Mouse (Mus musculus): ENCODE data around the gene Arhgef3. TPM values are rescaled to one million over a fixed set of nuclear protein-coding genes. Genes with fewer than 3 reads are reported as not detected.

Gene Arhgef3
- polyA plus RNA-seq, 1 experiment from 2014 or later: 5.4 TPM

- Histone ChIP-seq H3K4me3 (ENCODE audit: low read depth, low read length) (no peak overlapping the region), H3K27ac (replicated peaks; ENCODE audit: low read depth, low read length) (no peak overlapping the region), H3K9ac (replicated peaks; ENCODE audit: low read length) (no peak overlapping the region), H3K27me3 (ENCODE audit: control insufficient read depth, insufficient read depth, low read length) (no peaks in the 10 kb centered on the region), H3K36me3 (replicated peaks; ENCODE audit: control insufficient read depth, insufficient read depth, low read depth, low read length) (no peaks in the 10 kb centered on the region), H3K4me1 (ENCODE audit: control insufficient read depth, insufficient read depth, low read length) (no peaks in the 10 kb centered on the region), H3K9me3 (replicated peaks; ENCODE audit: control insufficient read depth, low read length) (no peaks in the 10 kb centered on the region), H3K4me2 (ENCODE audit: low read depth, low read length) (no peak overlapping the region)
- no peak for DNase-seq (ENCODE audit: low spot score)
- 81% methylated on average over 7 of the region's 7 CpGs for WGBS
- ATAC-seq (replicated peaks; ENCODE audit: insufficient number of reproducible peaks, low FRiP score, low TSS enrichment, low read depth): no peak
Observed at GRCm38 (mm10) chr14:27345051-27345885, 230.6 kb downstream of the Arhgef3 start.

DNA sequence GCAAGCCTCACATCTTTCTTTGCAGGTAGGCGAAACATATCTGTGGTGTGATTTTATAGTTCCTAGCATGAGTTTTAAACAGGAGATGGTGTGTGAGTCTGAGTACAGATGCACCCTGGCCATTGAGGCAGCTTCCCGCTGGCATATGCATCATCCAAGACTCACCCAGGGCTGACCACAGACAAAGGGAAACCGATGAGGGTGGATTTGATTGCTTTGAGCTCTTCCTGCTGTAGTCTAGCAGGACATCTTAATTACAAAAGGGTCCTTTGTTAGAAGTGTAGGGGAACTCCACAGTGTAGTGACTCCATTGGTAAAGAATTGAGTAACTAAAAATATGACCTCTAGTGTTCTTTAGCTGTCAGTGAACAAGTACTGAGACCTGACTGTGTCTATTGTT lies 232.5 kb downstream of the Arhgef3 start:
- no peak overlapping the region for H3K4me3 ChIP-seq (ENCODE audit: low read depth, low read length)
- H3K27me3 ChIP-seq (ENCODE audit: control insufficient read depth, insufficient read depth, low read length): no peaks in the 10 kb centered on the region
- no peak overlapping the region for H3K4me2 ChIP-seq (ENCODE audit: low read depth, low read length)
- no peaks in the 10 kb centered on the region for H3K9me3 ChIP-seq (replicated peaks; ENCODE audit: control insufficient read depth, low read length)
- DNase-seq (ENCODE audit: low spot score): no peak
- H3K36me3 ChIP-seq (replicated peaks; ENCODE audit: control insufficient read depth, insufficient read depth, low read depth, low read length): no peaks in the 10 kb centered on the region
- no peak overlapping the region for H3K27ac ChIP-seq (replicated peaks; ENCODE audit: low read depth, low read length)
- no peak overlapping the region for H3K9ac ChIP-seq (replicated peaks; ENCODE audit: low read length)
- no peak for ATAC-seq (replicated peaks; ENCODE audit: insufficient number of reproducible peaks, low FRiP score, low TSS enrichment, low read depth)
- H3K4me1 ChIP-seq (ENCODE audit: control insufficient read depth, insufficient read depth, low read length): no peaks in the 10 kb centered on the region
- 43% methylated on average over 3 of the region's 3 CpGs for WGBS

DNA sequence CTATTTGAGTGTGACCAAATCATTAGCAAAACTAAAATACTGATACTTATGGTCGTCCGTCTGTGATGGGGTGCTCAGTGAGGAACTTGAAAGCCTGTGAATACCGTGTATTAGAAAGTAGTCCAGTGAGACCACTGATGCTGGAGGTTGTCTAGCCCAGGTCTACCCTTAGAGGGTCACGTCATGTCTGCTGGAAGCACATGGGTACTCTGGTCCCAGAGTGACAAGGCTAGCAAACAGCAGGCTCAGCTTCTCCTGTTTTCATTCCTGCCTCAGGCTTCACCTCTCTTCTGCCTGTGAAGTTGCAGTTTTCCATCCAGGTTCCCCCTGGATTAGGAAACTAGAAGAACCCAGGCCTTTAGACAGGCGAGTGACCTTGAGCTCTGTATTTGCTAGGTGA lies 233.0 kb downstream of the Arhgef3 start:
- Histone ChIP-seq H3K27me3 (ENCODE audit: control insufficient read depth, insufficient read depth, low read length) (no peaks in the 10 kb centered on the region), H3K4me3 (ENCODE audit: low read depth, low read length) (no peak overlapping the region), H3K4me2 (ENCODE audit: low read depth, low read length) (no peak overlapping the region), H3K9me3 (replicated peaks; ENCODE audit: control insufficient read depth, low read length) (no peaks in the 10 kb centered on the region), H3K27ac (replicated peaks; ENCODE audit: low read depth, low read length) (no peak overlapping the region), H3K9ac (replicated peaks; ENCODE audit: low read length) (no peak overlapping the region), H3K4me1 (ENCODE audit: control insufficient read depth, insufficient read depth, low read length) (no peaks in the 10 kb centered on the region), H3K36me3 (replicated peaks; ENCODE audit: control insufficient read depth, insufficient read depth, low read depth, low read length) (no peaks in the 10 kb centered on the region)
- 71% methylated on average over 5 of the region's 5 CpGs for WGBS
- ATAC-seq (replicated peaks; ENCODE audit: insufficient number of reproducible peaks, low FRiP score, low TSS enrichment, low read depth) (no peak), DNase-seq (ENCODE audit: low spot score) (no peak)

GRCm38 (mm10) chr14:27348088-27348487 lies 233.4 kb downstream of the Arhgef3 start:
- no peak overlapping the region for H3K4me2 ChIP-seq (ENCODE audit: low read depth, low read length)
- no peaks in the 10 kb centered on the region for H3K4me1 ChIP-seq (ENCODE audit: control insufficient read depth, insufficient read depth, low read length)
- WGBS: 89% methylated on average over 2 of the region's 2 CpGs
- no peaks in the 10 kb centered on the region for H3K9me3 ChIP-seq (replicated peaks; ENCODE audit: control insufficient read depth, low read length)
- DNase-seq (ENCODE audit: low spot score) (no peak), ATAC-seq (replicated peaks; ENCODE audit: insufficient number of reproducible peaks, low FRiP score, low TSS enrichment, low read depth) (no peak)
- no peak overlapping the region for H3K9ac ChIP-seq (replicated peaks; ENCODE audit: low read length)
- no peaks in the 10 kb centered on the region for H3K27me3 ChIP-seq (ENCODE audit: control insufficient read depth, insufficient read depth, low read length)
- H3K36me3 ChIP-seq (replicated peaks; ENCODE audit: control insufficient read depth, insufficient read depth, low read depth, low read length): no peaks in the 10 kb centered on the region
- no peak overlapping the region for H3K27ac ChIP-seq (replicated peaks; ENCODE audit: low read depth, low read length)
- H3K4me3 ChIP-seq (ENCODE audit: low read depth, low read length): no peak overlapping the region

- 95% methylated on average over 4 of the region's 4 CpGs for WGBS
- Histone ChIP-seq H3K4me1 (ENCODE audit: control insufficient read depth, insufficient read depth, low read length) (no peaks in the 10 kb centered on the region), H3K4me2 (ENCODE audit: low read depth, low read length) (no peak overlapping the region), H3K27ac (replicated peaks; ENCODE audit: low read depth, low read length) (no peak overlapping the region), H3K27me3 (ENCODE audit: control insufficient read depth, insufficient read depth, low read length) (no peaks in the 10 kb centered on the region), H3K4me3 (ENCODE audit: low read depth, low read length) (no peak overlapping the region), H3K36me3 (replicated peaks; ENCODE audit: control insufficient read depth, insufficient read depth, low read depth, low read length) (no peaks in the 10 kb centered on the region), H3K9ac (replicated peaks; ENCODE audit: low read length) (no peak overlapping the region), H3K9me3 (replicated peaks; ENCODE audit: control insufficient read depth, low read length) (no peaks in the 10 kb centered on the region)
- DNase-seq (ENCODE audit: low spot score): no peak
- ATAC-seq (replicated peaks; ENCODE audit: insufficient number of reproducible peaks, low FRiP score, low TSS enrichment, low read depth): no peak
Observed at GRCm38 (mm10) chr14:27348656-27349055, 234.0 kb downstream of the Arhgef3 start.

DNA sequence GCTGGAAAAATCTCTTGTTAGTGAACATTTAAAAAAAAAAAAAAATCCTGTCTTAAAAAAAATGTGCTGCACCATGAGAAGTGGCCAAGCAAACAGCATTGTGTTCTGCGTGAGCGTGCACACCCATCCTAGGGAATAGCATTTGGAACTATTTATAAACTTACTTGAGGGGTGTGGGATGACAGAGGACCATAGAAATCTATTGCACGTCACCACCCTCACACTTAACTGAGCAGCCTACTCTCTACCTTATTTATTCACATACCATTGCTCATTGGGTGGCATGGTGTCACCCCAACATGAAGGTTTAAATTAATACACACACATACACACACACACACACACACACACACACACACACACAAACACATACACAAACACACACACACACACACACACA lies 234.4 kb downstream of the Arhgef3 start:
- WGBS: 88% methylated on average over 3 of the region's 3 CpGs
- no peak for DNase-seq (ENCODE audit: low spot score)
- no peak for ATAC-seq (replicated peaks; ENCODE audit: insufficient number of reproducible peaks, low FRiP score, low TSS enrichment, low read depth)

DNA sequence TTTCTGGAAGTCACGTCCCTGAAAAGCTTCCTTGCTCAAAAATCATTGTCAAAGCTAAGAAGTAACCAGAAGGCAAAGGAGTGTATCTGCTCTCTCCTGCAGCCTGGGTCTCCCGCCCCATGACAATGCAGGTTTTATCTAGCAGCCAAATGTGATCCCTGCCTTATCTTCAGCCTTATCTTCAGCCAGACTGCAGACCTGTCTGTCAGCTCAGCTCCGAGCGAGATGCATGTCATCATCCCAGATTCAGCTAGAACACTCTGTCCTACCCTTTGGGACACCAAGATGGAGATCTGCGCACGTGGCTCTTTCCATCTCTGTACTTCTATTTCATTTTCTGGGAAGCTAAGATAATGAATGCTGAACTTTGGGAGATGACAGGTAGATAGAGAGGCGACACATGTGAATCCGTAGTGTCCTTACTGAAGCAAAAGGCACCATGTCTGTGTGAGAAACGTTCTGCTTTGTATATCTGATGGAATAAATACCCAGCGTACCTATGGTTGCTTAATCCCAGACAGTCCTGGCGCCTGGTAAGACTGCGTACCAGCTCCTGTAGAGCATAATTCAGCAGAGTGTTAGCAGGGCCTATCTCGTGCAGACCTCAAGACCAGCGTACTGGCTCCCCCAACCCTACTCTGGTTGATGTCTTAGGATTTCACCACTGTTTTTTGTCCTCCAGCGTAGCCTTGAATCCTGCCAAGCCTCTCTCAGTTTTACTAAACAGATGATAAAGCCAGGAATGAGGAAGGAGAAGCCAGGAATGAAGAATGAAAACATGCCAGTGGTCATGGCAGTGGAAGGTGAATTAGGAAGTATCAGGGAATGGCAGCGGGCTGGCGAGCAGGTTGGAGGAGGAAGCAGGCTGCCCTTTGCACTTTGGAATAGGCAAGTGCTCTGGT lies 235.4 kb downstream of the Arhgef3 start:
- DNase-seq (ENCODE audit: low spot score) (no peak), ATAC-seq (replicated peaks; ENCODE audit: insufficient number of reproducible peaks, low FRiP score, low TSS enrichment, low read depth) (no peak)
- no peak overlapping the region for H3K9ac ChIP-seq (replicated peaks; ENCODE audit: low read length)
- no peaks in the 10 kb centered on the region for H3K9me3 ChIP-seq (replicated peaks; ENCODE audit: control insufficient read depth, low read length)
- no peaks in the 10 kb centered on the region for H3K4me1 ChIP-seq (ENCODE audit: control insufficient read depth, insufficient read depth, low read length)
- WGBS: 86% methylated on average over 17 of the region's 17 CpGs
- no peaks in the 10 kb centered on the region for H3K27me3 ChIP-seq (ENCODE audit: control insufficient read depth, insufficient read depth, low read length)
- H3K4me3 ChIP-seq (ENCODE audit: low read depth, low read length): no peak overlapping the region
- no peak overlapping the region for H3K27ac ChIP-seq (replicated peaks; ENCODE audit: low read depth, low read length)
- H3K36me3 ChIP-seq (replicated peaks; ENCODE audit: control insufficient read depth, insufficient read depth, low read depth, low read length): no peaks in the 10 kb centered on the region
- no peak overlapping the region for H3K4me2 ChIP-seq (ENCODE audit: low read depth, low read length)

More for the DNA sequence above, 234.4 kb downstream of the Arhgef3 start:
- Histone ChIP-seq H3K4me1 (ENCODE audit: control insufficient read depth, insufficient read depth, low read length) (no peaks in the 10 kb centered on the region), H3K27me3 (ENCODE audit: control insufficient read depth, insufficient read depth, low read length) (no peaks in the 10 kb centered on the region), H3K9me3 (replicated peaks; ENCODE audit: control insufficient read depth, low read length) (no peaks in the 10 kb centered on the region), H3K4me2 (ENCODE audit: low read depth, low read length) (no peak overlapping the region), H3K27ac (replicated peaks; ENCODE audit: low read depth, low read length) (no peak overlapping the region), H3K4me3 (ENCODE audit: low read depth, low read length) (no peak overlapping the region), H3K9ac (replicated peaks; ENCODE audit: low read length) (no peak overlapping the region), H3K36me3 (replicated peaks; ENCODE audit: control insufficient read depth, insufficient read depth, low read depth, low read length) (no peaks in the 10 kb centered on the region)

DNA sequence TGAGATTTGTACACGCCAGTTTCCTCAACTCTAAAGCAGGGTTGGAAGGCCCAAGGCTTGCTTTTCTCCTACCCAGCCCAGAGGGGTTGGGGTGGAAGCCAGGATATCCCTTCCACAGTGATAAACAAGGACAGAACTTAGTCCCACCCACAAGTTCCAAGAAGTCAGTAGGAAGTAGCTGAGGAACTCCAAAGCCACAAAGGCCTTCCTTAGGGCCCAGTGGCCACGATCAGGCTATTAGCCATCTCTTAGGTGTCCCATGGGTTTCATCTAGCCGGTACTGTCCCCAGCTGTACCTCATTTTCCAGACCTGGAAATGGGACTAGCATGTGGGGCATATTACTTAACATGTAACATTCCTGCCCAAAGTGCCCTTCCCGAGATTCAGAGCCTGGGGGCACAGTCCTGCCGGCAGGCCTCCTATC lies 236.4 kb downstream of the Arhgef3 start:
- Histone ChIP-seq H3K9me3 (replicated peaks; ENCODE audit: control insufficient read depth, low read length) (no peaks in the 10 kb centered on the region), H3K27ac (replicated peaks; ENCODE audit: low read depth, low read length) (no peak overlapping the region), H3K9ac (replicated peaks; ENCODE audit: low read length) (no peak overlapping the region), H3K4me2 (ENCODE audit: low read depth, low read length) (no peak overlapping the region), H3K4me1 (ENCODE audit: control insufficient read depth, insufficient read depth, low read length) (no peaks in the 10 kb centered on the region), H3K4me3 (ENCODE audit: low read depth, low read length) (no peak overlapping the region), H3K36me3 (replicated peaks; ENCODE audit: control insufficient read depth, insufficient read depth, low read depth, low read length) (no peaks in the 10 kb centered on the region), H3K27me3 (ENCODE audit: control insufficient read depth, insufficient read depth, low read length) (no peaks in the 10 kb centered on the region)
- 42% methylated on average over 5 of the region's 5 CpGs for WGBS
- no peak for DNase-seq (ENCODE audit: low spot score)
- no peak for ATAC-seq (replicated peaks; ENCODE audit: insufficient number of reproducible peaks, low FRiP score, low TSS enrichment, low read depth)
